Mouse (Mus musculus) neural tube, embryonic 12.5 days (tissue): ENCODE measurements around the gene Gm156. TPM values are rescaled to one million over a fixed set of nuclear protein-coding genes. Genes with fewer than 3 reads are reported as not detected.

Source experiments
- polyA plus RNA-seq: library from polyadenylated mRNA; unstranded; fragments of >200 nt; fragmentation: Nextera tagmentation; extraction: Ambion mirVana; gene quantifications from 2 replicates; pipeline ENCODE4 v1.2.1, GENCODE M21; 2016

The Gm156 gene
- polyA plus RNA-seq, 1 experiment from 2014 or later, result not detected

Other genes with a start within 250 kb of the Gm156 start
- gene Klre1, start 206.4 kb downstream of the Gm156 start, polyA plus RNA-seq, result not detected in 2 replicates
- not detected in 2 replicates for gene Klrd1, start 192.5 kb downstream of the Gm156 start, polyA plus RNA-seq
- gene Klrk1, start 160.4 kb downstream of the Gm156 start, polyA plus RNA-seq, result 0.15 and 0.34 TPM in 2 replicates
- gene Klrc3, start 140.9 kb downstream of the Gm156 start, polyA plus RNA-seq, result not detected in 2 replicates
- not detected in 2 replicates for gene Klrc2, start 123.6 kb downstream of the Gm156 start, polyA plus RNA-seq
- gene Klrc1, start 105.3 kb downstream of the Gm156 start, polyA plus RNA-seq, result not detected in 2 replicates
- not detected in 2 replicates for gene Klri1, start 67.1 kb downstream of the Gm156 start, polyA plus RNA-seq
- not detected in 2 replicates for gene Klri2, start 43.8 kb downstream of the Gm156 start, polyA plus RNA-seq
- gene Gm17631, start 78.4 kb upstream of the Gm156 start, polyA plus RNA-seq, result not detected in 2 replicates
- gene Klra17, start 92.4 kb upstream of the Gm156 start, polyA plus RNA-seq, result not detected in 2 replicates
- not detected in 2 replicates for gene Klra5, start 133.4 kb upstream of the Gm156 start, polyA plus RNA-seq
- gene Klra6, start 242.7 kb upstream of the Gm156 start, polyA plus RNA-seq, result not detected in 2 replicates